Mouse (Mus musculus) frontal cortex, postnatal 36 days (tissue): ENCODE measurements at regions not wholly inside any gene's neighbourhood (a gene's known extent, or its start where the extent isn't known, plus 50 kb on each side); places are given as distances from the start of the nearest gene placed in this dataset.

Experiments
- DNase-seq, 2 experiments: peaks; one replicate each; pipeline ENCODE4 v3.0.0; 2022; ENCODE audit warnings: low spot score in 2 of 2

DNA sequence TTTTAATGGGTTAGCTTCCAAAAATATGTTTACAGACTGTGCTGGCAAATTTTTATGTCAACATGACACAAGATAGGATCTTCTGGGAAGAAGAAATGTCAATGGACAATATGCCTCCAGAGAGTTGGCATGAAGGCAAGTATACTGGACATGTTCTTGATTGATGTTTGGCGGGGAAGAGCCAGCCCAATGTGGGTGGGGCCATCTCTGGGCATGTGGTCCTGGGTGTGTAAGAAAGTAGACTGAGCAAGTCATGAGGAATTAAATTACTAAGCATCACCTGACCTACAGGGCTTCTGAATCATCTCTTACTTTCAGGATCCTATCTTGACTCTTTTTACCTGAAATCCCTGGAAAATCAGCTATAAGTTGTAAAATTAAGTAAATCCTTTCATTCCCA lies 525.0 kb upstream of the Grm7 start:
- no peak for DNase-seq

DNA sequence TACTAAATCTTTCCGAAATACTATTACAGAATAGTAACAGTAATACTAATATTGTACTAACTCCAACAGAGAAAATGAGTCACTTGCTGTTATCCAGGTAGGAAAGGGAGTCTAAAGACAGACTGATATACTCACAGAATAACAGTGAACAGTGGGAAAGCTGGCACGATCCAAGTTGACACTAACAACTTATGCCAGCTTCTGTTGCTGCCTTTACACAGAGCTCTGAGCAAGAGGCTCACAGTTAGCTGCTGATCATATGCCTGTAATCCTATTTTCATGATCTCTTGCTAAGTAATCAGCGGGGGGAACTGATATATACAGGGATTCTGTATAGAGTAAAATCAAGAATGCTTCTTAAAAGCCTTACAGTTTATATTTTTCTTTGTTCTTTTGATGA lies 513.1 kb upstream of the Grm7 start:
- DNase-seq, result peak in 1 of 2 experiments; percentile 13

DNA sequence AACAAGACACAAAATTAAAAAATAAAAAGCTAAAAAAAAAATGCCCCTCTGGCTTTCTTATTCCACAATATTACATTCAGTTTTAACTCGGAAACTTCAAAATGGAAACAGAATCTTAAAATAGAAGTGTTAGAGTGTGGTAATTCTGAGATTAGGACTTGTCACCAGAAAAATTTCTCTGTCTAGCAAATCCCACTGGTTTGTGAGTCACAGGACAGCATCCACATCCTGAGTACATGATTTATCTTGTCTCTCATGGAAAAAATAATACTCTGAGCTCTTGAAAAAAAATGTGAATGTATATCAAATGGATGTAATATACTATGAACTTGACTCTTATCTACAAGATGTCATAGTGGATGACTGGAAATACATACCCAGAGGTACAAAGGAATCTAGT lies 511.8 kb upstream of the Grm7 start:
- DNase-seq, result peak in 1 of 2 experiments; percentile 3

DNA sequence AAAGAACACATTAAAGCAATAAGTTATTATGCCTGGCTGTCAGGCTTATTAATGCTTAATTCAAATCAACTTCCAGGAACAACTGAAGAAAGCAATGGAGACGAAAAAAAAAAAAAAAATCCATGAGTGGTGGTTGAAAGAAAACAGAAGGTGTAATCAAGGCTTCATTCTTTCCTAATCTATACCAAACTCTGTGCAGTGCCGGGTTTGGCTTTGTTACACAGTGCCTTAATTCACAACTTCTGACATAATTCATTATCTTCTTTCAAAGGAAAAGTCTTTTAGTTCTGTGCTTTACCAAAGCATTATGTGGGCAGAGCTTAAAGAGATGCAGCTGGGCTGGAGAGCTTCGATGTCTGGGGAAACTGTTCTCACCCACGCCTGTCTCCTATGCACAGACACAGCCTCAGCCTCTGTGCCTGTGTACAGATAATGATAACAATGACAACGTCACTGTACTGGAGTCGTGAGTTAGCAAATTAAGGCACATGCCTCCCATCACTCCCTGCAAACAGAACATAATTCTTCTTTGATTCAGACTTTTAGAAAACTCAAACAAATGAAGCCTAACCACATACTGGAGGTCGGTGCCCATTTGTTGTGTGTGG lies 508.2 kb upstream of the Grm7 start:
- peak; percentile 60 to 68 for DNase-seq

DNA sequence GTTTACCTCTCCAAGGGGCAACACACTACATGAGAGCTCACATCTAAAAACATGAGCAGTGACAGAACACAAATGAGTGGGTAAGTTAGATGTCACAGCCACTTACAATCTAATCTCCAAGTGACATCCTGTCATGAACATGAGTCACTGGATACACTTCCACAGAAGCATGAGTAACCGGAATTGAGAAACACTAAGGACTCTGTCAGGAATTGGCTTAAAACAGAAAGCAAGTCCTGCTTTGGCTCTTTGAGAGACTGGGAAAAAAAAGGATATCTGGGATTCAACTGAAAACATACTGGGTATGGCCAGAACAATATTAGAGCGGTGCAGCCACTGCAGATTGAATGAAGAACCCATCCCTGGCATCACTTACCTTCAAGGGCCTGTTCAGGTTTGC lies 506.0 kb upstream of the Grm7 start:
- no peak for DNase-seq

DNA sequence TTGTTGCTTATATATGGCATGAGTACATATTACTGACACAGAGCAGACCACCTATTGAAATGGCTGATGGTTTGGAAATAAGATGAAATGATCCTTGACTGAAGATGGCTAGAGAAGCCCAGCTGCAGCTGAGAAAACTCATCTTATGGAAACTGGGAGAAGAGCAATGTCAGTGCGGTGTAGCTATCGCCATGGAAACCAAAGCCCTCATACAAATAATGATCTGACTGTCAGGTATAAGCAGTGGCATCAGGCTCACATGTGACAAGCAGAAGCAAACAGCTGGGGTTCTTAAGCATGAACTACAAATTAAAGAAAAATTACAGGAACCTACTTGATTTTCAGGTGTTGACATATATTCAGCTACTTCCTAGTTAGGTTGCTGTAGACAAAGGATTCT lies 476.8 kb upstream of the Grm7 start:
- no peak for DNase-seq

DNA sequence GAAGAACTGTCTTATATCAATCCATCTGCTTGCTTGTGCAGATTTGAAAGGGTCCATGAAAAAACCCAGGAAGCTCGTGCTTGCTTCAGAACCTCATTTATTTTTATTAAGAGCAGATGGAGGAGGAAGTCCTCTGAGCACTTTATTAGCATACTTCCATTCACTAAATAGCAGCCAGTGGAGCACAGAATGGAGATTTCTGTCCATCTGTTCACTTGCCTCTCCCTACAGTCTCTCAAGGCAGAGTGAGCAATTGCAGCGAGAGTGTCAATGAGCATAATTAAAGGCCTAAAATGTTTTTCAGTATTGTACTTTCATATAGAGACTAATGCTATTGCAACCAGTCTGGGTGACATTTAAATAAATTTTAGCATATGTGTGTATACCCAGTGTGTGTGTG lies 439.4 kb upstream of the Grm7 start:
- peak in 1 of 2 experiments; percentile 9 for DNase-seq

DNA sequence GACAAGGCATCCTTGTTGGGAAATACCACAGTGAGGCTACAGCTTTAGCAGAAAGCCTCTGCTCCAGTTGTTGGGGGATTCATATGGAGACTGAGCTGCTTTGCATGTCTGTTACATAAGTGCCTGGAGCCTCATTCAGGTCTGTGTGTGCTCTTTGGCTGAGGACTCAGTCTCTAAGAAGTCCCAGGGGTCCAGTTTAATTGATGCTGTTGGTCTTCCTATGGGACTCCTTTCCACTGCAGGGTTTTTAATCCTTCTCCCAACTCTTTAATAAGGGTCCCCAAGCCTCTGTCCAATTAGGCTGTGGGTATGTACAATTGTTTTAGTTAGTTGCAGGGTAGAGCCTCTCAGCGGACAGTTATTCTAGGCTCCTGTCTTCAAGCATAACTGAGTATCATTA lies 436.6 kb upstream of the Grm7 start:
- no peak for DNase-seq

DNA sequence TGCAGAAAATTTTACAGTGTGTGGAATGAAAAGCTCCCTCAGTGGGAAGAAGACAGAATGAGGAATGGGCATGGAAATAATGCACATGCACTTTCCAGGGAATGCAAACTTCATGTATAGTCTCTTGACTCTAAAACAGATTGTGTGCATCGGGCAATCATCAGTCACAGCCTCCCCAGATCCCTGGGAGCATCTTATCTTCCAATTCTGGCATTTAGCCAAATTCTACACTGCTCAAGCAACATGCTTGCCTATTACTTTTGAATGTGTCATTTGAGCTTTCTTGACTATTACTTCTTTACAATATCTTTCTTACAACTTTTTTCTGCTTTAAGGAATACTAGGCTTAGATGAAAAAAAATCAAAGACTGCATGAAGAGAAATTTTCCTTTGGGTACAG lies 397.9 kb upstream of the Grm7 start:
- DNase-seq, result no peak

DNA sequence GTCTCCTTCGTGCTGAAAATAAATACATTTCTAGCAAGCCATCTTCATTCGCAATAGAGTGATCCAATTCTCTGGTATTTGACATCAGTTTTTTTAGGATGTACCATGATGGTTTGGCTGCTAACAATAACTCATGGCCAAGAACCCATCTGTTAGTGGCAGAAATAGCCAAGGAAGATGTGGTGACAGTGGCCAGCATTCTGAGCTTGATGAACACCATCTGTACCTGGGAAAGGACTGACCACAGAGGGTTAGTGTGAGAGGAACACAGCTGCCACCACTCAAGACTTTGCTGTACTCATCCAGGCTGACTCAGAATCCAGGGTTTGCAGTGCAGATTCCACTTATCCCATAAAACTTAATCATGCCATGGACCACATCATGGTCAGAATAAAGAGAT lies 348.8 kb upstream of the Grm7 start:
- peak in 1 of 2 experiments; percentile 26 for DNase-seq
